Mouse (Mus musculus) colon, adult 2 months (tissue): ENCODE measurements around the gene Nmnat1. TPM values are rescaled to one million over a fixed set of nuclear protein-coding genes. Genes with fewer than 3 reads are reported as not detected.

Source experiments
- polyA plus RNA-seq: library from polyadenylated mRNA; depleted of rRNA; stranded (reverse); fragments of >200 nt; gene quantifications from 2 replicates; pipeline ENCODE4 v1.2.3, GENCODE M21; 2012; rRNA removed

Nmnat1 gene
- 8.3 and 9.8 TPM in 2 replicates for polyA plus RNA-seq

DNA sequence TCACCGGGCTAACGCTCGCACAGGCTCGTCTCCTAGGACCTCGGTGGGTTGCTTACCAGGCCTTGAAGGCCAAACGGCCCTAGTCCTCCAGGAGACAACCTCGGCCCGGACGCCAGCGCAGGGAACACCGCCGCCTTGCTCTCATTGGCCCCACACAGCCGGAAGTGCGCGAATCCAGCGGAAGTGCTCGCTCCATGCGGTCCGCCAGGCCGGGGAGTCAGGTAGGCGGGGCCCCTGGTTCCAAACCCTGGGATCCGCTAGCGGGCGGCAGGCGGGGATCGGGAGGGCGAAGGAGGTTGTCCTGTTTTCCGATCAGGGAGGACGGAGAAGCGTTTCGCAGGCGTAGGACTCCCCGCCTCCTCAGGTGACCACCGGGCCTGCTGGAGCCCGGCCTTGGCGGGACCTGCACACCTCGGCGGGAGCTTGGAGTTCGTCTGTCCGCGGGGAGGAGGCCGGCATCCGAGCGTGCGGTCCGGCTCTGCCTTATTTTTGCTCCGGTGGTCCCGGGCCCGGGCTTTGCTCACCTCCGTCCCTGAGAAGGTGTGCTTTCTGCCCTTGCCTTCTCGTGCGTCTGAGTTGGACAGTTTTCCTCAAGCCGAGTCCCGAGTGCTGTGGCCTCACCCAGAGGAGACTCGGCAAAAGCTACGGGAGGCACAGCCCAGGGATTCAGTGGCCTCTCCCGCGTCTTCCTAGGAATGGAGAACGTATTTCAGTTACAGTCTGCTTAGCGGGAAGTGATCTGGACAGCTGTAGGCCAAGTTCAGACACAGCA, at the start of gene Nmnat1, which contains the start of gene Lzic:
Gene Nmnat1 (minus strand): TSS at position 150 of the 772 bp plus-strand sequence.
Gene Lzic (plus strand): TSS at position 177 of the 772 bp plus-strand sequence.

DNA sequence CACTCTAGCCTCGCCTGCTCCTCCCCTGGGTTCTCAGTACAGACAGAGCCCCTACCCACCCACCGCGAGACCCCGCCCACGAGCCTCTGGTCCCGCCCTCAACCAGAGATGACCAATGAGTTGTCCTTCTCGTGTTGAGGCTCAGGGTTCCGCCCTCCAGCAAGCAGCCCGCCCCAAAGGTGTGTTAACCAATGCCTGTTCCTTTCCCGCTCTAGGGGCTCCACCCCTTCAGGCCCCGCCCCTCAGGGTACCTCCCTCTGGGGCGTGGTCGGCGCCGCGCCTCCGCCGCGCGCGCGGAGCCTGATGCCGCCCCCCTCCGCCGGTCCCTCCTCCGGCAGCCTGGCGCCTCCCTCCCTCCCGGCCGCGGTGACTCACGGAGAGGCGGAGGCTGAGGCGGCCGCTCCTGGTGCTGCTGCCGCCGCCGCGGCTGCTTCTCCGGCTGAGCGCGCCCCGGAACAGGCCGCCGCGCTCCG, 32.9 kb upstream of the Nmnat1 start, which contains the start of gene Ctnnbip1:
Gene Ctnnbip1 (plus strand): TSS at position 369 of the 473 bp plus-strand sequence.

DNA sequence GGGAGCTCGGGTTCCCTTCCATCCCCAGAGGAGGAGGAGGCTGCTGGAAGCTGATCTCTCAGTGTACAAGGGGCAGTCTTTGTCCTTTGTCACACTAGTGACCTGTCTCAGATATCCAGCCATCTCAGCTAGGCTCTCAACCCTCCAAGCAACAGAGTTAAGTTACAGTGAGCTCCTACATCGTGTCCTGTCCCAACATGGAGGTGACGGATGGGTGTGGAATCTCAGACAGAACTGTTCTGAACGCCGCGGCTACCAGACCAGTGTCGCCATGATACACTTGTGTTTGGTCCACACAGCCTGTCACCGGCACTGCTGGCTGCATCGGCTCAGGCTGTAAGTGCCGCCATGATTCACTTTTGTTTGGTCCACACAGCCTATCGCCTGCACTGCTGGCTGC, 7.9 kb downstream of the Nmnat1 start, which contains the start of gene Tmem274:
Gene Tmem274 (plus strand): TSS at position 301 of the 400 bp plus-strand sequence.

DNA sequence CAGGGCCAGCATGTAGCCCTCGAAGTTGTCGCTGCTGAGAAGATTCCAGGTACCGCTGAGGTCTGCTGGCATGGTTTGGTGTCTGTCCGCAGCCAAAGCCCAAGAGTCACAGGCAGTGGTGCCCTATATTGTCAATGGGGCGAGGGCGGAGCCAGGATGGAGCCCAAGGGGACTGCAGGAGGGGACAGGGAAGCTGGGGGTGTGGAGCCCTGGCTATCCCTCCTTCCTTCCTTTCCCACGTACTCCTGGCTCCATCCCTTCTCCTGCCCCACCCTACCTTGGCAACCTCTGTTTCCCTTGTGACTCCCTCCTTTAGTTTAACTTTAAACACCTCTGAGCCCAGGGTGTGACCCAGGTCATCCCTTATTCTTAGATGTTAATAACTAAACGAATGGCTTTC, 30.1 kb downstream of the Nmnat1 start, which contains the start of gene Rbp7:
Gene Rbp7 (minus strand): TSS at position 100 of the 400 bp plus-strand sequence.

DNA sequence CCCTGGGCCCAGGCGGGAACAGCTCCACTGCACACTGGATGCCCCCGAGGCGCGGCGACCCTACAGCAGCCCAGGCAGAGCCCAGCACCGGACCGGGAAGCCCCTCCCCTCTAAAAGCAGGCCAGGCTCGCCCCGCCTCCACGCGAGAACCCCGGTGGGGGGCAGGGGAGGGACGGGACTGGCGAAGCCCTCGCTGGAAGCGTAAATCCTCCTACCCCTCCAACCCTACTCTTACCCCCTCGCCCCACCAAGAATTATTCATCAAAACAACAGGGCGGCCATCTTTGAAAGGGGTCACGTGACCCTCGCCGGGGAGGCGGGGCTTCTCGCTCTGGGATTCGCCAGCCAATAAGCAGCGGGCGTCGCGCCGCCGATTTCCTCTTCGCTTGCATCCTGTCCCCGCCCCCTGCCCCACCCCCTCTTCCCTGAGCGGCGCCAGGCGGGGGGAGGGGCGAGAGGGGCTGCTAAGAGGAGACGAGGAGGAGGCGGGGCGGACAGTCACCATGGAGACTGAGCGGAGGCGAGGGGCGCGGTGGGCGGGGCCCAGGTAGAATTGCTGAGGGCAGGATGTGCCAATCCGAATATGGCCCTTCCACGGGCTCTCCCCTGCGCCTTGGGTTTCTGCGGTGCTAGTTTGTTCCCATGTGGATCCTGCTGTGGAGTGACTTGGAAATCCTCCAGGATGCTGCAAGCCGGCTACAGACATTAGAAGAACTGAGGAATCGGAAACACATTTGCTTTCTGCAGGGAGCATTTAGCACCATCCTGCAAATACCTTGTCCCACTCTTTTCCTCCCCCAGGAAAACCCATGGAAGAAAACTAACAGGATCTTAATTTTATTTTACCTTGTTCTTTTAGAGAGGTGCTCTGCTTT, 58.4 kb downstream of the Nmnat1 start, which contains the start of gene Ube4b:
Gene Ube4b (minus strand): TSS at position 425 of the 875 bp plus-strand sequence.

Other genes starting within 250 kb of the Nmnat1 start
- 19.9 and 22.2 TPM in 2 replicates for gene Kif1b, start 177.5 kb downstream of the Nmnat1 start, polyA plus RNA-seq
- gene Ube4b, start 58.5 kb downstream of the Nmnat1 start, polyA plus RNA-seq, result 48.1 and 56.0 TPM in 2 replicates
- gene Rbp7, start 30.2 kb downstream of the Nmnat1 start, polyA plus RNA-seq, result 0.66 and 1.6 TPM in 2 replicates
- gene Tmem274, start 7.8 kb downstream of the Nmnat1 start, polyA plus RNA-seq, result not detected in 2 replicates
- gene Lzic, start within 50 bp of the Nmnat1 start, polyA plus RNA-seq, result 11.1 and 12.1 TPM in 2 replicates
- gene Ctnnbip1, start 33.0 kb upstream of the Nmnat1 start, polyA plus RNA-seq, result 23.1 and 27.2 TPM in 2 replicates
- gene Clstn1, start 101.3 kb upstream of the Nmnat1 start, polyA plus RNA-seq, result 99.1 and 117 TPM in 2 replicates
- 6.5 and 6.8 TPM in 2 replicates for gene Pik3cd, start 217.4 kb upstream of the Nmnat1 start, polyA plus RNA-seq